Mouse (Mus musculus): ENCODE data around the gene Gm9736. TPM values are rescaled to one million over a fixed set of nuclear protein-coding genes. Genes with fewer than 3 reads are reported as not detected.
"Not testable (repeated sequence)": the region's sequence is repeated elsewhere in the genome, so short reads cannot be mapped to it uniquely, and the experiment has no call there.

Gene Gm9736
- polyA plus RNA-seq, 1 experiment from 2014 or later = not detected

DNA sequence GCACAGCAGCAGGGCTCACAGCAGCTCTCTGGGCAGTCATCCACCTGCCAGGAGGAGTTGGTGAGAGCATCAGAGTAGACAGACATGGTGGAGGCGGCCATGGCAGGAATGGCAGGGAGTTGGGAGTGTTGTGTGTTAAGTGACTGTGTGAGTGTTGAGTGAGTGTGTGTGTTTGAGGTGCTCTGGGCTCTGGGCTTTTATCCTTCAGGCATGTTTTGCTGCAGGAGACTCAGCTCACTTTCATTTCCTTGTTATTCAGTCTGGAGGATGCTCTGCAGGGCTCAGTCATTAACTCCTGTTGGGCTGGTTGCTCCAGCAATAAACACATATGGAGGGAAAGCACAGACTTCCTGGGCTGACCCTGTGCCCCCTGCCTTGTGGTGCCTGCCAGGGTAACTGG lies 31.3 kb upstream of the Gm9736 start, which contains the start of gene Gm3250:
Gene Gm3250 (minus strand): TSS at position 101 of the 400 bp plus-strand sequence.
- H3K27ac ChIP-seq (ENCODE audit: low read depth, low read length); H3K4me1 ChIP-seq (ENCODE audit: control insufficient read depth, insufficient read depth, low read length); H3K4me2 ChIP-seq; H3K9me3 ChIP-seq (replicated peaks; ENCODE audit: control insufficient read depth, low read length); H3K4me3 ChIP-seq (ENCODE audit: low read depth, low read length); H3K36me3 ChIP-seq (ENCODE audit: control insufficient read depth, insufficient read depth, low read length); H3K9ac ChIP-seq (ENCODE audit: low read depth, low read length); ATAC-seq (replicated peaks; ENCODE audit: insufficient number of reproducible peaks, low FRiP score, low TSS enrichment); H3K27me3 ChIP-seq (ENCODE audit: control insufficient read depth, insufficient read depth, low read length): not testable (repeated sequence)
- 43% methylated on average over 1 of the region's 1 CpGs for WGBS (ENCODE audit: insufficient replicate concordance)

GRCm38 (mm10) chr10:77776844-77777243 lies 25.7 kb upstream of the Gm9736 start, which contains the start of gene Gm7138:
Gene Gm7138, minus strand, starts transcription at chr10:77776944.
- WGBS (ENCODE audit: insufficient replicate concordance) = 50% methylated on average over 1 of the region's 1 CpGs
- not testable (repeated sequence) for H3K27ac ChIP-seq (ENCODE audit: low read depth, low read length); H3K4me1 ChIP-seq (ENCODE audit: control insufficient read depth, insufficient read depth, low read length)

GRCm38 (mm10) chr10:77772142-77772541 lies 21.0 kb upstream of the Gm9736 start:
- not testable (repeated sequence) for H3K9me3 ChIP-seq (replicated peaks; ENCODE audit: control insufficient read depth, low read length); H3K9ac ChIP-seq (ENCODE audit: low read depth, low read length); H3K27me3 ChIP-seq (ENCODE audit: control insufficient read depth, insufficient read depth, low read length); H3K4me1 ChIP-seq (ENCODE audit: control insufficient read depth, insufficient read depth, low read length); H3K36me3 ChIP-seq (ENCODE audit: control insufficient read depth, insufficient read depth, low read length); ATAC-seq (replicated peaks; ENCODE audit: insufficient number of reproducible peaks, low FRiP score, low TSS enrichment); H3K27ac ChIP-seq (ENCODE audit: low read depth, low read length); H3K4me3 ChIP-seq (ENCODE audit: low read depth, low read length); H3K4me2 ChIP-seq
- WGBS (ENCODE audit: insufficient replicate concordance) = 43% methylated on average over 1 of the region's 3 CpGs

More at GRCm38 (mm10) chr10:77776844-77777243, 25.7 kb upstream of the Gm9736 start, which contains the start of gene Gm7138:
- not testable (repeated sequence) for ATAC-seq (replicated peaks; ENCODE audit: insufficient number of reproducible peaks, low FRiP score, low TSS enrichment); H3K4me2 ChIP-seq; H3K9ac ChIP-seq (ENCODE audit: low read depth, low read length); H3K36me3 ChIP-seq (ENCODE audit: control insufficient read depth, insufficient read depth, low read length); H3K9me3 ChIP-seq (replicated peaks; ENCODE audit: control insufficient read depth, low read length); H3K4me3 ChIP-seq (ENCODE audit: low read depth, low read length); H3K27me3 ChIP-seq (ENCODE audit: control insufficient read depth, insufficient read depth, low read length)

DNA sequence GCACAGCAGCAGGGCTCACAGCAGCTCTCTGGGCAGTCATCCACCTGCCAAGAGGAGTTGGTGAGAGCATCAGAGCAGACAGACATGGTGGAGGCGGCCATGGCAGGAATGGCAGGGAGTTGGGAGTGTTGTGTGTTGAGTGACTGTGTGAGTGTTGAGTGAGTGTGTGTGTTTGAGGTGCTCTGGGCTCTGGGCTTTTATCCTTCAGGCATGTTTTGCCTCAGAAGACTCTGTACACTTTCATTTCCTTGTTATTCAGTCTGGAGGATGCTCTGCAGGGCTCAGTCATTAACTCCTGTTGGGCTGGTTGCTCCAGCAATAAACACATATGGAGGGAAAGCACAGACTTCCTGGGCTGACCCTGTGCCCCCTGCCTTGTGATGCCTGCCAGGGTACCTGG lies 20.1 kb upstream of the Gm9736 start, which contains the start of gene Gm3238:
Gene Gm3238 (minus strand): TSS at position 101 of the 400 bp plus-strand sequence.
- not testable (repeated sequence) for H3K36me3 ChIP-seq (ENCODE audit: control insufficient read depth, insufficient read depth, low read length); H3K4me3 ChIP-seq (ENCODE audit: low read depth, low read length); H3K27me3 ChIP-seq (ENCODE audit: control insufficient read depth, insufficient read depth, low read length); H3K4me1 ChIP-seq (ENCODE audit: control insufficient read depth, insufficient read depth, low read length); H3K9ac ChIP-seq (ENCODE audit: low read depth, low read length); ATAC-seq (replicated peaks; ENCODE audit: insufficient number of reproducible peaks, low FRiP score, low TSS enrichment); H3K4me2 ChIP-seq; H3K27ac ChIP-seq (ENCODE audit: low read depth, low read length); H3K9me3 ChIP-seq (replicated peaks; ENCODE audit: control insufficient read depth, low read length)
- 50% methylated on average over 1 of the region's 1 CpGs for WGBS (ENCODE audit: insufficient replicate concordance)

- Histone ChIP-seq H3K27me3 (ENCODE audit: control insufficient read depth, insufficient read depth, low read length) (no peaks in the 10 kb centered on the region), H3K9ac (ENCODE audit: low read depth, low read length) (no peak overlapping the region), H3K4me1 (ENCODE audit: control insufficient read depth, insufficient read depth, low read length) (no peaks in the 10 kb centered on the region), H3K9me3 (replicated peaks; ENCODE audit: control insufficient read depth, low read length) (no peaks in the 10 kb centered on the region), H3K27ac (ENCODE audit: low read depth, low read length) (no peak overlapping the region), H3K4me2 (no peak overlapping the region), H3K36me3 (ENCODE audit: control insufficient read depth, insufficient read depth, low read length) (no peaks in the 10 kb centered on the region), H3K4me3 (ENCODE audit: low read depth, low read length) (no peak overlapping the region)
- WGBS (ENCODE audit: insufficient replicate concordance) = 68% methylated on average over 1 of the region's 1 CpGs
- no peak for ATAC-seq (replicated peaks; ENCODE audit: insufficient number of reproducible peaks, low FRiP score, low TSS enrichment)
These were observed 18.6 kb upstream of the Gm9736 start for GRCm38 (mm10) chr10:77769727-77770126.

GRCm38 (mm10) chr10:77759582-77759981 lies 8.4 kb upstream of the Gm9736 start, which contains the start of gene Gm3233:
Gene Gm3233, minus strand, starts transcription at chr10:77759682.
- not testable (repeated sequence) for H3K27me3 ChIP-seq (ENCODE audit: control insufficient read depth, insufficient read depth, low read length); H3K36me3 ChIP-seq (ENCODE audit: control insufficient read depth, insufficient read depth, low read length); H3K9ac ChIP-seq (ENCODE audit: low read depth, low read length); H3K27ac ChIP-seq (ENCODE audit: low read depth, low read length); H3K4me1 ChIP-seq (ENCODE audit: control insufficient read depth, insufficient read depth, low read length); H3K4me3 ChIP-seq (ENCODE audit: low read depth, low read length); H3K9me3 ChIP-seq (replicated peaks; ENCODE audit: control insufficient read depth, low read length); H3K4me2 ChIP-seq; ATAC-seq (replicated peaks; ENCODE audit: insufficient number of reproducible peaks, low FRiP score, low TSS enrichment)
- no CpG with 5 or more reads among the region's 1 CpGs for WGBS (ENCODE audit: insufficient replicate concordance)

DNA sequence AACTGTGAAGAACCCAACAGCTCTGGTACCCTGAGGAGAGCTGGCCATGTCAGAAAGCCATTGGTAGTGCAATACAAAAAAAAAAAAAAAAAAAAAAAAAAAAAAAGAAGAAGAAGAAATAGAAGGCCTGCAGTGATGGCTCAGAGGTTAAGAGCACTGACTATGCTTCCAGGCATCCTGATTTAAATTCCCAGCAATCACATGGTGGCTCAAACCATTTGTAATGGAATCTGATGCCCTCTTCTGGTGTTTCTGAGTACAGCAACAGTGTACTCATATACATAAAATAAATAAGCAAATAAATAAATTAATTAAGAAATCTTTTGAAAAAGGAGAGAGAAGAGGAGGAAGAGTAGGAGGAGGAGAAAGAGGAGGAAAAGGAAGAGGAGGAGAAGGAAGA lies 2.3 kb upstream of the Gm9736 start:
- H3K9ac ChIP-seq (ENCODE audit: low read depth, low read length) = no peak overlapping the region
- no peaks in the 10 kb centered on the region for H3K9me3 ChIP-seq (replicated peaks; ENCODE audit: control insufficient read depth, low read length)
- H3K4me2 ChIP-seq = no peak overlapping the region
- H3K27me3 ChIP-seq (ENCODE audit: control insufficient read depth, insufficient read depth, low read length) = no peaks in the 10 kb centered on the region
- no peaks in the 10 kb centered on the region for H3K4me1 ChIP-seq (ENCODE audit: control insufficient read depth, insufficient read depth, low read length)
- H3K36me3 ChIP-seq (ENCODE audit: control insufficient read depth, insufficient read depth, low read length) = no peaks in the 10 kb centered on the region
- ATAC-seq (replicated peaks; ENCODE audit: insufficient number of reproducible peaks, low FRiP score, low TSS enrichment) = no peak
- H3K27ac ChIP-seq (ENCODE audit: low read depth, low read length) = no peak overlapping the region
- H3K4me3 ChIP-seq (ENCODE audit: low read depth, low read length) = no peak overlapping the region

GRCm38 (mm10) chr10:77752312-77752711 lies 1.2 kb upstream of the Gm9736 start:
- not testable (repeated sequence) for H3K27me3 ChIP-seq (ENCODE audit: control insufficient read depth, insufficient read depth, low read length); H3K9me3 ChIP-seq (replicated peaks; ENCODE audit: control insufficient read depth, low read length); H3K4me1 ChIP-seq (ENCODE audit: control insufficient read depth, insufficient read depth, low read length); H3K36me3 ChIP-seq (ENCODE audit: control insufficient read depth, insufficient read depth, low read length); ATAC-seq (replicated peaks; ENCODE audit: insufficient number of reproducible peaks, low FRiP score, low TSS enrichment); H3K4me2 ChIP-seq; H3K27ac ChIP-seq (ENCODE audit: low read depth, low read length); H3K4me3 ChIP-seq (ENCODE audit: low read depth, low read length); H3K9ac ChIP-seq (ENCODE audit: low read depth, low read length)
- 47% methylated on average over 3 of the region's 3 CpGs for WGBS (ENCODE audit: insufficient replicate concordance)

GRCm38 (mm10) chr10:77750686-77751085 lies 468 bp downstream of the Gm9736 start:
- H3K27me3 ChIP-seq (ENCODE audit: control insufficient read depth, insufficient read depth, low read length); ATAC-seq (replicated peaks; ENCODE audit: insufficient number of reproducible peaks, low FRiP score, low TSS enrichment); H3K36me3 ChIP-seq (ENCODE audit: control insufficient read depth, insufficient read depth, low read length); H3K9me3 ChIP-seq (replicated peaks; ENCODE audit: control insufficient read depth, low read length); H3K9ac ChIP-seq (ENCODE audit: low read depth, low read length); H3K27ac ChIP-seq (ENCODE audit: low read depth, low read length); H3K4me1 ChIP-seq (ENCODE audit: control insufficient read depth, insufficient read depth, low read length); H3K4me3 ChIP-seq (ENCODE audit: low read depth, low read length); H3K4me2 ChIP-seq: not testable (repeated sequence)
- 65% methylated on average over 1 of the region's 1 CpGs for WGBS (ENCODE audit: insufficient replicate concordance)

Data from heart, embryonic 11.5 days (tissue).